Mouse (Mus musculus) effector memory CD4-positive, alpha-beta T cell, adult 5 months (primary cell): ENCODE results near the gene Cyp4v3. TPM values are rescaled to one million over a fixed set of nuclear protein-coding genes. Genes with fewer than 3 reads are reported as not detected.

Experiments
- polyA plus RNA-seq: library from polyadenylated mRNA; unstranded; fragments of 100-300 nt; shearing (Covaris generic); gene quantifications from one replicate; pipeline ENCODE4 v1.2.1, GENCODE M21; 2017

Cyp4v3 gene
- polyA plus RNA-seq: 10.2 TPM

GRCm38 (mm10) chr8:45332685-45333409, at the start of gene Cyp4v3:
Cyp4v3 (minus strand) TSS chr8:45333216.

GRCm38 (mm10) chr8:45381963-45382347, 48.9 kb upstream of the Cyp4v3 start, which contains the start of gene Fam149a:
Fam149a (minus strand) TSS chr8:45382291.

GRCm38 (mm10) chr8:45308366-45308765, 24.6 kb downstream of the Cyp4v3 start, which contains the start of gene Gm45753:
Gm45753 (minus strand) TSS chr8:45308466.

GRCm38 (mm10) chr8:45294687-45295086, 38.3 kb downstream of the Cyp4v3 start, which contains the start of gene Klkb1:
Klkb1 (minus strand) TSS chr8:45294859.

GRCm38 (mm10) chr8:45261920-45262319, 71.1 kb downstream of the Cyp4v3 start, which contains the start of gene F11:
F11 (minus strand) TSS chr8:45262031.

Other genes starting within 250 kb of the Cyp4v3 start
- not detected for gene F11, start 71.2 kb downstream of the Cyp4v3 start, polyA plus RNA-seq
- gene Klkb1, start 38.4 kb downstream of the Cyp4v3 start, polyA plus RNA-seq: 0.07 TPM
- not detected for gene Gm45753, start 24.8 kb downstream of the Cyp4v3 start, polyA plus RNA-seq
- gene Fam149a, start 49.1 kb upstream of the Cyp4v3 start, polyA plus RNA-seq: not detected
- gene Tlr3, start 77.9 kb upstream of the Cyp4v3 start, polyA plus RNA-seq: 0.41 TPM
- gene Sorbs2, start 174.6 kb upstream of the Cyp4v3 start, polyA plus RNA-seq: 0.30 TPM